Mouse (Mus musculus) intestine, embryonic 14.5 days (tissue): ENCODE results near the gene Nfatc2. TPM values are rescaled to one million over a fixed set of nuclear protein-coding genes. Genes with fewer than 3 reads are reported as not detected.

ENCODE experiments used
- ATAC-seq: fragments of 200-750 bp; cut with Nextera tagmentation; replicated peaks from 2 replicates; pipeline ENCODE4 v1.8.0; 2017; ENCODE audit warnings: low read depth, moderate number of reproducible peaks, moderate TSS enrichment, moderate library complexity; ENCODE audit not compliant: low FRiP score, low TSS enrichment
- DNase-seq: peaks from one replicate; pipeline ENCODE4 v3.0.0-alpha.2; 2018; ENCODE audit warnings: low spot score
- H3K27ac ChIP-seq: fragments of 300-500 bp; sonication (generic); 2 replicates; pipeline ENCODE4 v1.5.1; 2014; ENCODE audit warnings: low read depth, mild to moderate bottlenecking, control low read depth
- H3K27me3 ChIP-seq: fragments of 300-500 bp; sonication (generic); replicated peaks from 2 replicates; pipeline ENCODE4 v1.6.1; 2014; ENCODE audit warnings: low read length, control low read depth; ENCODE audit not compliant: control insufficient read depth, insufficient read depth
- H3K36me3 ChIP-seq: fragments of 300-500 bp; sonication (generic); 2 replicates; pipeline ENCODE4 v1.6.1; 2014; ENCODE audit warnings: low read length, control low read depth; ENCODE audit not compliant: control insufficient read depth, insufficient read depth
- H3K4me1 ChIP-seq: fragments of 300-500 bp; sonication (generic); replicated peaks from 2 replicates; pipeline ENCODE4 v1.6.1; 2014; ENCODE audit warnings: low read length, control low read depth, mixed read lengths; ENCODE audit not compliant: control insufficient read depth, insufficient read depth
- H3K4me2 ChIP-seq: fragments of 300-500 bp; sonication (generic); 2 replicates; pipeline ENCODE4 v1.6.1; 2014; ENCODE audit warnings: low read length
- H3K4me3 ChIP-seq: fragments of 300-500 bp; sonication (generic); 2 replicates; pipeline ENCODE4 v1.5.1; 2014; ENCODE audit warnings: low read depth, low read length, control low read depth, mixed read lengths
- H3K9ac ChIP-seq: fragments of 300-500 bp; sonication (generic); 2 replicates; pipeline ENCODE4 v1.6.1; 2014; ENCODE audit warnings: mild to moderate bottlenecking, low read length
- H3K9me3 ChIP-seq: fragments of 300-500 bp; sonication (generic); 2 replicates; pipeline ENCODE4 v1.6.1; 2016; ENCODE audit warnings: low read length, control low read depth; ENCODE audit not compliant: control insufficient read depth
- WGBS: fragments of 180-500 bp; shearing (Covaris S2); extraction: QIAGEN DNeasy Blood & Tissue Kit; methylation state at CpG from one replicate; pipeline ENCODE4 v1.1.7; 2014; 5-methylcytosine and 5-hydroxymethylcytosine counted together
- polyA plus RNA-seq: library from polyadenylated mRNA; unstranded; fragments of >200 nt; fragmentation: Nextera tagmentation; extraction: Ambion mirVana; gene quantifications from 2 replicates; pipeline ENCODE4 v1.2.1, GENCODE M21; 2014

Nfatc2 gene
- polyA plus RNA-seq, 1 experiment from 2014 or later = 2.3 TPM

DNA sequence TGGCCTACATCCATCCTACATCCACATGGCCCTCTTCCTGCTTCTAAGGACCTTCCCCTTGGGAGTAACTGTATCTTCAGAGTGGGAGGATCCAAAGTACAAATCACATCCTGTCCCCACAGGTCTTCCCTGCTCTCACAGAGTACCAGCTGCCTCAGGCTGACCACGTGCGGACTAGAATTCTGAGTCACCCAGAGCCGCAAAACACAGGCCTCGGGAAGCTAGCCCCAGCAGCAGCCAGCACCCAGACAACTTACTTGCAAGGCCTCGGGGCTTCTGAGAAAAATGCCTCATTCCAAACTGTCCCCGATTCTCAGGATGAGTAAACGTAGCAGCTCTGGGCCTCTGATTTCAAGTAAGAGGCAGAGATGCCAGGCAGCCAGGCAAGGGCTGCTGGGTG is 109.7 kb downstream of the Nfatc2 start:
- H3K27me3 ChIP-seq = no peaks in the 10 kb centered on the region
- ATAC-seq = no peak; the same call in 1 of the 2 replicates
- WGBS = 54% methylated on average over 7 of the region's 7 CpGs
- H3K4me3 ChIP-seq = no peak overlapping the region
- H3K9me3 ChIP-seq = no peaks in the 10 kb centered on the region
- H3K4me1 ChIP-seq = no peaks in the 10 kb centered on the region
- no peak for DNase-seq
- H3K4me2 ChIP-seq = no peak overlapping the region
- H3K36me3 ChIP-seq = no peaks in the 10 kb centered on the region
- H3K27ac ChIP-seq = no peak overlapping the region
- no peak overlapping the region for H3K9ac ChIP-seq

DNA sequence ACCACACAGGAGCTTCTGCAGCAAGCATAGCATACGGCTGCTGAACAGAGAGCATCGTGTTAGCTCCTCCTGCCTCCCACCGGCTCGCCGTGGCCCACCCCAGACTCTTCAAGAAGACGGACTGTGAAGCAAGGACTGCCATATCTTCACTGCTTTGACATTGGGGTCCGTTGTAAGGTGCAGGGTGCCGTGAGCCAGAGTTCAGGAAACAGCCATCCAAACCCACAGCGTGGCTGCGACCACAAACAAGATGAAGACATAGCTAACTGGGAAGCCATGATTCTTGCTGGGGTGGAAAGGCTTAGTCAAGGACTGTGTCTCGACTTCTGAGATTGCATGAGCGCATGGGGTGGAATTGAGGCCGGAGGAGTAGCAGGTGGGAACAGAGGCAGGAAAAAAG is 111.5 kb downstream of the Nfatc2 start:
- no peak for ATAC-seq
- H3K4me1 ChIP-seq = no peaks in the 10 kb centered on the region
- DNase-seq = no peak
- H3K4me2 ChIP-seq = no peak overlapping the region
- H3K9me3 ChIP-seq = no peaks in the 10 kb centered on the region
- H3K9ac ChIP-seq = no peak overlapping the region
- H3K36me3 ChIP-seq = no peaks in the 10 kb centered on the region
- no peak overlapping the region for H3K27ac ChIP-seq
- H3K4me3 ChIP-seq = no peak overlapping the region
- H3K27me3 ChIP-seq = no peaks in the 10 kb centered on the region
- 92% methylated on average over 13 of the region's 13 CpGs for WGBS

DNA sequence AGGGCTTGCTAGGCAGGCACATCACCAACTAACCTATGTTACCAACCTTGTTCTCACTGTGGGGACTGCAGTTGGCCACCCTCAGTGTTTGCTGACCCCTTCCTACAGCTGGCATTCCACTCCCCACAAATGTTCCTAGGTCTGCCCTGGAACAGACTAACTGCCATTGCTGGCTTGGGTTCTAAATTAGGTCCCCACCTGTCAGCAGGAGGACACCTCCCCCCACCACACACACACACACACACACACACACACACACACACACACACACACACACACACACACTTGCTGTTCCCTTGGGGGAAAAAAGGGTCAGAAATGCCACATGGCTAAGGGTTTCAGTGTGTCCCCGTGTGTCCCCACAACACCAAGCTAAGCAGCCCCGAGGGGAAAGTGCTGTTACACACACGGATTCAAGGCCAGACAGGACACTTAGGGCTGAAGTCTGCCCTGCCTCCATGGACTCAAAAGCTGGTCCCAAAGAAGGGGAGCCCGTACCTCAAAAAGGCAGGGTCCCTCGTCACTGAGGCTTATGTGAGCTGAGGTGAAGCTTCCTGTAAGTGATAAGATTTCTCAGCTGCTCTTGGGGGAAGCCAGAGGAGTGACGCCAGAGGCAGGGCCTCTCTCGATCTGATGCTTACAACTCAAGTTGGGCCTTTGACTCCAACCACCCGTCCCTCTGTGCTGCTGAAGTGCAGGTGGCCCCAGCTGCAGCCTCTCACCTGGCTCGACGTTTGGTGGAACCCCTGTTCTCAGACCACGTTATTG is 113.1 kb downstream of the Nfatc2 start:
- no peak for ATAC-seq
- no peak overlapping the region for H3K27ac ChIP-seq
- DNase-seq = no peak
- H3K4me2 ChIP-seq = no peak overlapping the region
- no peak overlapping the region for H3K4me3 ChIP-seq
- WGBS = 72% methylated on average over 11 of the region's 11 CpGs
- H3K9me3 ChIP-seq = no peaks in the 10 kb centered on the region
- H3K36me3 ChIP-seq = no peaks in the 10 kb centered on the region
- no peak overlapping the region for H3K9ac ChIP-seq
- no peaks in the 10 kb centered on the region for H3K4me1 ChIP-seq
- no peaks in the 10 kb centered on the region for H3K27me3 ChIP-seq

DNA sequence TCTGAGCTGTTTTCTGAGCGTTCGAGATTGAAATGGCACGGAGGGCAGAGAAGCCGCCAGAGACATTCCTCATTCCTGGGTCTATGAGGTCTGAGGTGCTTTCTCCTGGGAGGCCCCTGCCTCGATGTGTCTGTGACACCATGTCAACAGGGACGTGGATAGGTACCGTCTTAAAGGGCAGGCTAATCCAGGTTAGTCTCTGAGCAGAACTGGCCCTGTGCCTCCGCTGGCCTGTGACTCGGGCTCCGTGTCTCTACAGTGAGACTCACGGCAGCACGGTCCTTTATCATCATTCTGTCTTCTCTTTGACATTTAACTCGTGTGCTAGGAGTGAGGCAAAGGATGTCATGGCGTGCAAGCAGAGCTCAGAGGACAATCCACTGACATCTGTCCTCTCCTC is 120.3 kb downstream of the Nfatc2 start:
- Histone ChIP-seq H3K27ac (no peak overlapping the region), H3K4me3 (no peak overlapping the region), H3K4me2 (no peak overlapping the region), H3K9ac (no peak overlapping the region), H3K27me3 (no peaks in the 10 kb centered on the region), H3K36me3 (no peaks in the 10 kb centered on the region), H3K9me3 (no peaks in the 10 kb centered on the region), H3K4me1 (no peaks in the 10 kb centered on the region)
- no peak for DNase-seq
- 85% methylated on average over 14 of the region's 14 CpGs for WGBS
- ATAC-seq = no peak

- Histone ChIP-seq H3K27me3 (no peaks in the 10 kb centered on the region), H3K9ac (no peak overlapping the region), H3K27ac (no peak overlapping the region), H3K4me1 (no peaks in the 10 kb centered on the region), H3K4me2 (no peak overlapping the region), H3K9me3 (no peaks in the 10 kb centered on the region), H3K36me3 (no peaks in the 10 kb centered on the region), H3K4me3 (no peak overlapping the region)
- DNase-seq = no peak
- WGBS = 81% methylated on average over 6 of the region's 6 CpGs
- no peak for ATAC-seq
These were observed 120.8 kb downstream of the Nfatc2 start for GRCm38 (mm10) chr2:168480692-168481091.

GRCm38 (mm10) chr2:168479930-168480329 is 121.5 kb downstream of the Nfatc2 start:
- Histone ChIP-seq H3K4me1 (no peaks in the 10 kb centered on the region), H3K4me3 (no peak overlapping the region), H3K27ac (no peak overlapping the region), H3K9ac (no peak overlapping the region), H3K36me3 (no peaks in the 10 kb centered on the region), H3K4me2 (no peak overlapping the region), H3K9me3 (no peaks in the 10 kb centered on the region), H3K27me3 (no peaks in the 10 kb centered on the region)
- DNase-seq = no peak
- no peak for ATAC-seq
- WGBS = 77% methylated on average over 15 of the region's 15 CpGs

GRCm38 (mm10) chr2:168478431-168478830 is 123.0 kb downstream of the Nfatc2 start:
- H3K36me3 ChIP-seq = no peaks in the 10 kb centered on the region
- no peak overlapping the region for H3K27ac ChIP-seq
- H3K27me3 ChIP-seq = no peaks in the 10 kb centered on the region
- ATAC-seq (no peak), DNase-seq (no peak)
- H3K9me3 ChIP-seq = no peaks in the 10 kb centered on the region
- no peak overlapping the region for H3K4me3 ChIP-seq
- no peaks in the 10 kb centered on the region for H3K4me1 ChIP-seq
- WGBS = 46% methylated on average over 7 of the region's 7 CpGs
- H3K4me2 ChIP-seq = no peak overlapping the region
- no peak overlapping the region for H3K9ac ChIP-seq

- WGBS = 66% methylated on average over 9 of the region's 9 CpGs
- peaks cover 3% of the 10 kb centered on the region; the same call in 1 of the 2 replicates for H3K4me1 ChIP-seq
- no peak overlapping the region for H3K27ac ChIP-seq
- no peaks in the 10 kb centered on the region for H3K27me3 ChIP-seq
- no peak for DNase-seq
- H3K4me3 ChIP-seq = no peak overlapping the region
- no peak overlapping the region for H3K9ac ChIP-seq
- no peaks in the 10 kb centered on the region for H3K9me3 ChIP-seq
- H3K4me2 ChIP-seq = no peak overlapping the region
- no peaks in the 10 kb centered on the region for H3K36me3 ChIP-seq
- no peak for ATAC-seq
These were observed 128.0 kb downstream of the Nfatc2 start for GRCm38 (mm10) chr2:168473496-168473895.

- WGBS = 6% methylated on average over 16 of the region's 16 CpGs
- Histone ChIP-seq H3K9me3 (no peaks in the 10 kb centered on the region), H3K27me3 (no peaks in the 10 kb centered on the region), H3K36me3 (no peaks in the 10 kb centered on the region), H3K9ac (no peak overlapping the region), H3K27ac (no peak overlapping the region), H3K4me1 (peaks cover 3% of the 10 kb centered on the region; the same call in 1 of the 2 replicates), H3K4me2 (peak overlapping the region; percentile 38), H3K4me3 (peak overlapping the region; percentile 21)
- ATAC-seq (no peak), DNase-seq (peak; percentile 80)
These were observed 128.6 kb downstream of the Nfatc2 start for GRCm38 (mm10) chr2:168472899-168473298.
